Mouse (Mus musculus) hindbrain, postnatal 0 days (tissue): ENCODE results near the gene Kcnq5. TPM values are rescaled to one million over a fixed set of nuclear protein-coding genes. Genes with fewer than 3 reads are reported as not detected.
A peak's percentile ranks its signal among the peaks of the same experiment; 100 is the strongest.

Source experiments
- ATAC-seq: fragments of 200-750 bp; cut with Nextera tagmentation; 2 replicates; pipeline ENCODE4 v1.8.0; 2017; ENCODE audit warnings: mild to moderate bottlenecking, moderate TSS enrichment, moderate library complexity
- DNase-seq: peaks from one replicate; pipeline ENCODE4 v3.0.0-alpha.2; 2015; ENCODE audit warnings: low spot score
- H3K27ac ChIP-seq: fragments of 300-500 bp; sonication (generic); 2 replicates; pipeline ENCODE4 v1.5.1; 2014; ENCODE audit warnings: mild to moderate bottlenecking
- H3K27me3 ChIP-seq: fragments of 300-500 bp; sonication (generic); 2 replicates; pipeline ENCODE4 v1.6.1; 2014; ENCODE audit warnings: low read length, mixed read lengths; ENCODE audit not compliant: insufficient read depth
- H3K36me3 ChIP-seq: fragments of 300-500 bp; sonication (generic); 2 replicates; pipeline ENCODE4 v1.6.1; 2014; ENCODE audit warnings: low read length, mixed read lengths; ENCODE audit not compliant: insufficient read depth
- H3K4me1 ChIP-seq: fragments of 300-500 bp; sonication (generic); 2 replicates; pipeline ENCODE4 v1.6.1; 2014; ENCODE audit warnings: antibody characterized with exemption, low read length, mixed read lengths; ENCODE audit not compliant: insufficient read depth
- H3K4me2 ChIP-seq: fragments of 300-500 bp; sonication (generic); 2 replicates; pipeline ENCODE4 v1.6.1; 2014; ENCODE audit warnings: low read depth, mild to moderate bottlenecking, low read length, moderate library complexity, mixed read lengths
- H3K4me3 ChIP-seq: fragments of 300-500 bp; sonication (generic); 2 replicates; pipeline ENCODE4 v1.5.1; 2014; ENCODE audit warnings: low read length
- H3K9ac ChIP-seq: fragments of 300-500 bp; sonication (generic); replicated peaks from 2 replicates; pipeline ENCODE4 v1.6.1; 2014; ENCODE audit warnings: mild to moderate bottlenecking, low read length, moderate library complexity, mixed read lengths
- H3K9me3 ChIP-seq: fragments of 300-500 bp; sonication (generic); 2 replicates; pipeline ENCODE4 v1.6.1; 2016; ENCODE audit warnings: low read length, mixed read lengths
- CTCF ChIP-seq: IDR thresholded peaks from 2 replicates; pipeline ENCODE4 v1.5.1; 2016; ENCODE audit warnings: antibody characterized with exemption, control low read depth, low read depth
- WGBS: fragments of 180-500 bp; shearing (Covaris S2); extraction: QIAGEN DNeasy Blood & Tissue Kit; methylation state at CpG from one replicate; pipeline ENCODE4 v1.1.7; 2014; 5-methylcytosine and 5-hydroxymethylcytosine counted together
- polyA plus RNA-seq: library from polyadenylated mRNA; unstranded; fragments of >200 nt; fragmentation: Nextera tagmentation; extraction: Ambion mirVana; gene quantifications from 2 replicates; pipeline ENCODE4 v1.2.1, GENCODE M21; 2015
- total RNA-seq: library from RNA; depleted of rRNA; stranded (reverse); fragments of >200 nt; gene quantifications from 2 replicates; pipeline ENCODE4 v1.2.3, GENCODE M21; 2014

The Kcnq5 gene
- total and polyA plus RNA-seq, 2 experiments from 2014 or later, result 3.4 to 14.4 TPM

GRCm38 (mm10) chr1:21431666-21432065 is 530.1 kb downstream of the Kcnq5 start:
- Histone ChIP-seq H3K9me3 (no peaks in the 10 kb centered on the region), H3K4me3 (no peak overlapping the region), H3K27ac (no peak overlapping the region), H3K27me3 (no peaks in the 10 kb centered on the region), H3K36me3 (no peaks in the 10 kb centered on the region), H3K4me1 (no peaks in the 10 kb centered on the region), H3K9ac (no peak overlapping the region), H3K4me2 (no peak overlapping the region)
- ATAC-seq (no peak), DNase-seq (no peak)
- WGBS, result 87% methylated on average over 3 of the region's 3 CpGs
- TF ChIP-seq CTCF, result no peak

- no peak overlapping the region for H3K27ac ChIP-seq
- H3K36me3 ChIP-seq, result no peaks in the 10 kb centered on the region
- H3K27me3 ChIP-seq, result no peaks in the 10 kb centered on the region
- DNase-seq, result no peak
- H3K9me3 ChIP-seq, result no peaks in the 10 kb centered on the region
- WGBS, result 53% methylated on average over 4 of the region's 4 CpGs
- no peak overlapping the region for H3K9ac ChIP-seq
- ATAC-seq, result no peak
- no peak for TF ChIP-seq CTCF
- no peak overlapping the region for H3K4me2 ChIP-seq
- H3K4me3 ChIP-seq, result no peak overlapping the region
- H3K4me1 ChIP-seq, result no peaks in the 10 kb centered on the region
Observed at GRCm38 (mm10) chr1:21428079-21428478, 533.7 kb downstream of the Kcnq5 start.

GRCm38 (mm10) chr1:21425654-21426053 is 536.1 kb downstream of the Kcnq5 start:
- no peak for ATAC-seq
- no peaks in the 10 kb centered on the region for H3K4me1 ChIP-seq
- DNase-seq, result no peak
- H3K9me3 ChIP-seq, result no peaks in the 10 kb centered on the region
- H3K9ac ChIP-seq, result no peak overlapping the region
- no peaks in the 10 kb centered on the region for H3K36me3 ChIP-seq
- H3K27ac ChIP-seq, result no peak overlapping the region
- 95% methylated on average over 2 of the region's 2 CpGs for WGBS
- TF ChIP-seq CTCF, result no peak
- H3K4me3 ChIP-seq, result no peak overlapping the region
- H3K27me3 ChIP-seq, result no peaks in the 10 kb centered on the region
- no peak overlapping the region for H3K4me2 ChIP-seq

GRCm38 (mm10) chr1:21419370-21419769 is 542.4 kb downstream of the Kcnq5 start:
- Histone ChIP-seq H3K9me3 (no peaks in the 10 kb centered on the region), H3K9ac (no peak overlapping the region), H3K4me1 (no peaks in the 10 kb centered on the region), H3K27me3 (no peaks in the 10 kb centered on the region), H3K4me3 (no peak overlapping the region), H3K4me2 (no peak overlapping the region), H3K27ac (no peak overlapping the region), H3K36me3 (no peaks in the 10 kb centered on the region)
- TF ChIP-seq CTCF, result peak; percentile 65
- ATAC-seq, result no peak
- peak; percentile 62 for DNase-seq

- Histone ChIP-seq H3K36me3 (no peaks in the 10 kb centered on the region), H3K27ac (peak overlapping the region; percentile 65; the same call in 1 of the 2 replicates), H3K4me3 (no peak overlapping the region), H3K9ac (no peak overlapping the region), H3K4me1 (no peaks in the 10 kb centered on the region), H3K4me2 (no peak overlapping the region), H3K27me3 (no peaks in the 10 kb centered on the region), H3K9me3 (no peaks in the 10 kb centered on the region)
- WGBS, result 67% methylated on average over 2 of the region's 2 CpGs
- ATAC-seq (no peak), DNase-seq (peak; percentile 18)
- no peak for TF ChIP-seq CTCF
Observed at GRCm38 (mm10) chr1:21412197-21412555, 549.6 kb downstream of the Kcnq5 start.

GRCm38 (mm10) chr1:21411331-21412196 is 550.2 kb downstream of the Kcnq5 start:
- Histone ChIP-seq H3K27me3 (no peaks in the 10 kb centered on the region), H3K9me3 (no peaks in the 10 kb centered on the region), H3K27ac (peak overlapping the region; percentile 65; the same call in 1 of the 2 replicates), H3K4me2 (peak overlapping the region; percentile 23; the same call in 1 of the 2 replicates), H3K4me3 (no peak overlapping the region), H3K4me1 (no peaks in the 10 kb centered on the region), H3K9ac (no peak overlapping the region), H3K36me3 (no peaks in the 10 kb centered on the region)
- peak; percentile 93 for TF ChIP-seq CTCF
- 43% methylated on average over 18 of the region's 18 CpGs for WGBS
- ATAC-seq (peak; percentile 97), DNase-seq (peak; percentile 93)

GRCm38 (mm10) chr1:21407266-21407665 is 554.5 kb downstream of the Kcnq5 start:
- DNase-seq, result no peak
- no peaks in the 10 kb centered on the region for H3K36me3 ChIP-seq
- H3K4me1 ChIP-seq, result no peaks in the 10 kb centered on the region
- H3K27ac ChIP-seq, result no peak overlapping the region
- ATAC-seq, result no peak
- H3K4me2 ChIP-seq, result no peak overlapping the region
- no peak overlapping the region for H3K4me3 ChIP-seq
- 44% methylated on average over 2 of the region's 2 CpGs for WGBS
- H3K9ac ChIP-seq, result no peak overlapping the region
- H3K9me3 ChIP-seq, result no peaks in the 10 kb centered on the region
- no peaks in the 10 kb centered on the region for H3K27me3 ChIP-seq
- TF ChIP-seq CTCF, result no peak
